Mouse (Mus musculus) mesoderm, embryonic 11.5 days (tissue): ENCODE measurements at regions not wholly inside any gene's neighbourhood (a gene's known extent, or its start where the extent isn't known, plus 50 kb on each side); places are given as distances from the start of the nearest gene placed in this dataset.
"Not testable (repeated sequence)": the region's sequence is repeated elsewhere in the genome, so short reads cannot be mapped to it uniquely, and the experiment has no call there.

Experiments used
- DNase-seq: peaks from one replicate; pipeline ENCODE4 v3.0.0-alpha.2; 2012; ENCODE audit warnings: low read depth, low spot score

DNA sequence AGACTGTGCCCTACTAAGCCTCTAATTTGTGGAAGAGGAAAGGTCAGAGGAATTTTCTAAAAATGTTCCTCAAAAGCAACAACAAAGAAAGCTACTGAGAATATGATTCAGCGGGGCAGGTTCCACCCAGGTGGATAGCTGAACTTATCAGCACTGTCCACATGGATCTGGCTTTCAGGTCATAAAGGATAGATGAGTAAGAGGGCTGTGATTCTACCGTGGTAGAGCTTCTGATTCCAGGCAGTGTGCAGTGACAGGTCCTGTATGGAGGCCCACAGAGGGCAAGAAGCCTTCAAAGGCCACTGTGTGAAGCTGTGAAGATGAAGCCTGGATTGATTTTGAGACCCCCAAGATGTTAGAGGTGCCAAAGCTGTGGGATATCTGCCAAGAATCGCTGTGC is 51.8 kb downstream of the Teddm3 start:
- not testable (repeated sequence) for DNase-seq

- DNase-seq = not testable (repeated sequence)
Measured at GRCm38 (mm10) chr16:21100126-21100525, 53.7 kb downstream of the Teddm3 start.

DNA sequence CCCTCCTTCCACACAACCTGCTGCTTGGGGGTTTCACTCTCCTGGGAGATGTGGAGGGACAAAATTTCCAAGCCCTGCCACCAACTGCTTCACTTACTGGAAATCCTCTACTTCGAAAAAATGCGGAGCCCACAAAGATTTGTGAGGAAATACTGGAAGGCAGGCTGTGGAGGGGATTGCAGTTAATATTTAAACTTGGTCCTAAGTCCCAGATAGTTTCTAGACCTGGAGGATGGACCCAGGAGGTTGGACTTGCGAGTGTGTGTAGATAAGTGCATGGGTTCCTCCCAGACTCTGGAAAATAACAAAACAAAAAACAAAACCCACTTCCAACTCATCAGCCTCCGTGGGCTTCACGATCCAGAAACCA is 79.0 kb downstream of the Teddm3 start:
- no peak for DNase-seq

GRCm38 (mm10) chr16:21074082-21074778 is 79.6 kb downstream of the Teddm3 start:
- peak; percentile 6 for DNase-seq

DNA sequence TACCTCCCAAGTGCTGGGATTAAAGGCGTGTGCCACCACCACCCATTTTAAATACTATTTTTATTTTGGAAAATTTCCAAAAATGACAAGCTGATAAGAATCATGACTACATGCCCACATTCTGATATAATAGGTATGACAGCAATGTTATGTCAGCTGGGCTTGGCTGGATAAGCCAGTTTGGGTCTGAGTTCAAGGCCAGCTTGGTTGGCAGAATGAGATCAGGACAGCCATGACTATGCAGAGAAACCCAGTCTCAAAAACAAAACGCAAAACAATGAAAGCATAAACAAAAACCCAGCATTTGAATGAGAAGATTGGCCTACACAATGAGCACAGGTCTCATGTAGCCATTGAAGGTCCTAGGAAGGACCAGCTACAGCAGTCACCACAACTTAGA is 93.6 kb downstream of the Teddm3 start:
- DNase-seq = no peak

DNA sequence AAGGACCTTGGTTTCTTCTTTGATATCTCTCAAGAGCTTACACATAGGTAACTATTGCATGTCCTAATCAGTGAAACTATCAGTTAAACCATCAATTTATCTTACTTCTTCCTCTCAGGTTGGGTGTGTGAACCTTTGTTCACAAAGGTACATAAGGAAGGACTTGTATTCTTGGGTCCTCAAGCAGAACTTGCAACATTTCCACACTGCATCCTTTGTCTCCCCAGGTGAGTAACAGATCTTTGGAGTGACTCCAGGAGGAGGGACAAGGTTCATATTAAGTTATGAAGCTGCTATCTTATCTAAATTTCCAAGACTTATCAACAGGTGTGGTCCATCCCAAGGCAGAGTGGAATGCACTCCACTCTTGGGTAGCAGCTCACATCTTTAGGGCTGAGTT is 99.0 kb downstream of the Teddm3 start:
- no peak for DNase-seq

DNA sequence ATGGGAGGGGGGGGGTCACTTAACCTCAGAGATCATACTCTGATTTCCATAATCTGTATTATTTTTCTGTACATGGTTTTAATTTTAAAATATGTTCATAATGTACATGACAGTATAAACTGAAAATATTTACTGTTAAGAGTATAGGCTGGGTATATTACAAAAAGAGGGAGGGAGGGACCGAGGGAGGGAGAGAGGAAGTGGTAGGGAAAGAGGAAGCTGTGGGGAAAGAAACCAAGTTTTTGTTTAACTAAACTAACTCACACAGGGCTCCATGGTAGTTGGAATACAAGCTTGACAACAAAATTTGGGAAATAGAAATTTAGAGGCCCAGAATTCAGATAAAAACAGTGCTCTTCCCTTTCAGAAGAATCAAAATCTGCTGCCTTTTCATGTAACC is 131.7 kb downstream of the Teddm3 start:
- DNase-seq = not testable (repeated sequence)

GRCm38 (mm10) chr16:21004871-21005270 is 148.9 kb downstream of the Teddm3 start:
- peak; percentile 6 for DNase-seq

DNA sequence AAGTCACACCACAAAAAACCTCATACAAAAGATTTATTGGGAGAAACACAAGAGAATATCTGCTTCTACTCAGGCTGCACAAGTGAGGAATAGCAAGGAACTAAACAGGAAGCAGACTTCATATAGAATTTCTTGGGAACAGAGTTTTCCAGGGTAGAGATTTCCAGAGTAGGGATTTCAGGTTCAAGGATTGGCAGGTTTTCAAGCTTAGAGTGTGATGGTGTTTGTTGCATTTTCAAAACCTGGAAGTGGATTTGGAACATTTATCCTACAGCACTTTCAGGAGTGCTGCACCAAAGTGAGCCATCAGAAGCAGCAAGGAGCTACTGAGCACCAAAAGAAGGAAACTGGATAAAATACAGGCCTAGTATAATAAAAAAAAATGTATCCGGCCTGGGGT is 152.7 kb downstream of the Teddm3 start:
- DNase-seq = no peak

GRCm38 (mm10) chr16:20990524-20990923 is 163.3 kb downstream of the Teddm3 start:
- no peak for DNase-seq

DNA sequence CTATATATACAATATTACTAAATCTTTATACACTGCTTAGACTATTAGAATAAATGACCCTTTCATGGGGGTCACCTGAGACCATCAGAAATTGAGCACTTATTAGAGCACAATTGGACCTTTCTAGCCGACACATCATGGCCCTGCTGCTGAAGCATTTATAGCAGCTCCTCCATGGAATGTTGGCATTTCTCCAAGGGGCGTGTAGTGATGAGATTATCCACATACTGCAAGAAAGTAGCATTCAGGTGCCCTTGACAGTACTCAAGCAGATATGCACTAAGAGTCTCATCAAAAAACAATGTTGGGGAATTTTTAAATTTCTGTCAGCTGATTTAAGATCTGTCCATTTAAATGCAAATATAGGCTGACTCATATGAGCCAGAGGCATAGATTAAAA is 178.4 kb downstream of the Teddm3 start:
- peak; percentile 13 for DNase-seq

DNA sequence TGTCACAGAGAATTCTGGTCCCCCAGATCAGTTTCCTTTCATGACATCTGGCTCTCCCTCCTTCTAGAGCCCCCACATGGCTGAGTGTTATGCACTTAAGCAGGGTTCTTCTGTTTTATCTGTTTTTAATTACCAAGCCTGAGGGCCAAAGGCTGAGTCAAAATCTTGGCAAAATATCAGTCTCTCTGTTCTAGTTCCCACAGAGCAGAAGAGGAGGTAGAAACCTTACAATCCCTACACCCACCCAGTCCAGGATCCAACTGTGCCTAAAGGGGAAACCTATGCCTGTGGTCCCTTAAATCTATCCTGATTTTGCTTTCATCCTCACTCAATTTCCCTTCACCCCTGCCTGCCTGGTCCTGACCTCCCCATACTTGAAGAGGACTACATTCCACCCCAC is 181.4 kb downstream of the Teddm3 start:
- DNase-seq = no peak

DNA sequence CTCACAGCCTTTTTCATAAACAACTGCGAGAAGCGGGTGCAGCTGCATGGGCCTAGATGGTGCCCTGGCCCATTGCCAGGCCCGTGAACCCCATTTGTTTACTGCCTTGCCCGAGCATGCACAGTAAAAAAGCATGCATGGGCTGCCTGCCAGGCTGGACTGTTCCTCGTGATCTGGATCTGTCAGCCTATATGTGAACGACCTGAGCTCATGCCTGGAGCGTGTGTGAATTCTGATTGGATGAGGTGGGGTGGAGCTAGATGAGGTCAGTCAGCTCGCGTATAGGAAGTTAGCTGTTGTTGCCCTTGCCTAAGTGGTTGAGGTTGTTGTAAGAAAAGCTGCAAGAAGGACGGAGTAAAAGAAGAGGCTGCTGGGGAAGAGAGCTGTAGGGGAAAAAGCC is 194.9 kb downstream of the Teddm3 start:
- DNase-seq = no peak

GRCm38 (mm10) chr16:20936722-20937121 is 202.4 kb upstream of the Thpo start:
- DNase-seq = peak; percentile 44

DNA sequence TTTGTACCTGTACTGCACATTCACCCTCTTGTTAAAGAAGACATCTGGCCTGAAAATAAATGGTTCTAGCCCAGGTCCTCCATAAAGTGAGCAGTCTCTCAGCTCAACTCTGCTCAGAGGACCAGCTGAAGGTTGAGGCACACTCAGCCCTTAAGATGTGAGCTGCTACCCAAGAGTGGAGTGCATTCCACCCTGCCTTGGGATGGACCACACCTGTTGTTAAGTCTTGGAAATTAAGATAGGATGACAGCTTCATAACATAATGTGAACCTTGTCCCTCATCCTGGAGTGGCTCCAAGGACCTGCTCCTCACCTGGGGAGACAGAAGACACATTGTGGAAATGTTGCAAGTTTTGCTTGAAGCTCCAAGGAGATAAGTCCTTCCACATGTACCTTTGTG is 200.5 kb upstream of the Thpo start:
- DNase-seq = not testable (repeated sequence)

DNA sequence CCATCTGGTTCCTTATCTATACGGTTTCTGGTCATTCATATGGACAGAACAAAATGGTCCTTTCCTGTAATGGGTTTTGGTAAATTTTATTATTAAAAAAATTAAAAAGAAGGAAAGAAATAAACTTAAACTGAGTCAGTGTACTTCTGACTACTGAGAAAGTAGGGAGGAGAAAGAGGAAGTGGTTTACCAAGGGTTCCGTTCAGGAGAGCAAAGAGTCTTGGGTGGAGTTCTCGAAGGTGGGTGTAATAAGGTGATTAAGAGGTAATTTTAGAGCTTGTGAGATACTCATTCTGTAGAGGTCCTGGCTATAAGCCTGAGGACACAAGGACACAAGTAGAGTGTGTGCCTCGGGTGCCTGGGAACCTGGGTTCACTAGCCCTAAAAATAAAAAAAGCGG is 195.7 kb upstream of the Thpo start:
- DNase-seq = not testable (repeated sequence)

- DNase-seq = not testable (repeated sequence)
Measured at GRCm38 (mm10) chr16:20925776-20926175, 191.5 kb upstream of the Thpo start.

DNA sequence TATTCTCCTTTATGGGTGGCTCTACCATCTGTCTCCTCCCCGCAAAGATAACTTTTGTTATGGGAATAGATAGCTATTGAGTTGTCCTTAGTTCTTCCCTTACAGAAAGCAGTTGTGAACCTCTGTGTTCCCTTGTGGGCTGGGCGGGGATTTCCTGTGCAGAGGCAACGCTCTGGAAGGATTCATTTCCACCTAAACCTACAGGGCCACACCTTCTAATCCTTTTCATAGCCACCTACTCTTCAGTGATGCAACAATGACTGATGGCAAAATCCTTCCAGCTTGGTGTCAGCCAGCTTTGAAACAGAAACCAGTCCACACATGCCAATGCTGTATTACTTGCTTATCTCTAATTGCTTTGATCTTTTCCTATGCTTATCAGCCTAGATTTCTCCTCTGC is 176.6 kb upstream of the Thpo start:
- DNase-seq = not testable (repeated sequence)

DNA sequence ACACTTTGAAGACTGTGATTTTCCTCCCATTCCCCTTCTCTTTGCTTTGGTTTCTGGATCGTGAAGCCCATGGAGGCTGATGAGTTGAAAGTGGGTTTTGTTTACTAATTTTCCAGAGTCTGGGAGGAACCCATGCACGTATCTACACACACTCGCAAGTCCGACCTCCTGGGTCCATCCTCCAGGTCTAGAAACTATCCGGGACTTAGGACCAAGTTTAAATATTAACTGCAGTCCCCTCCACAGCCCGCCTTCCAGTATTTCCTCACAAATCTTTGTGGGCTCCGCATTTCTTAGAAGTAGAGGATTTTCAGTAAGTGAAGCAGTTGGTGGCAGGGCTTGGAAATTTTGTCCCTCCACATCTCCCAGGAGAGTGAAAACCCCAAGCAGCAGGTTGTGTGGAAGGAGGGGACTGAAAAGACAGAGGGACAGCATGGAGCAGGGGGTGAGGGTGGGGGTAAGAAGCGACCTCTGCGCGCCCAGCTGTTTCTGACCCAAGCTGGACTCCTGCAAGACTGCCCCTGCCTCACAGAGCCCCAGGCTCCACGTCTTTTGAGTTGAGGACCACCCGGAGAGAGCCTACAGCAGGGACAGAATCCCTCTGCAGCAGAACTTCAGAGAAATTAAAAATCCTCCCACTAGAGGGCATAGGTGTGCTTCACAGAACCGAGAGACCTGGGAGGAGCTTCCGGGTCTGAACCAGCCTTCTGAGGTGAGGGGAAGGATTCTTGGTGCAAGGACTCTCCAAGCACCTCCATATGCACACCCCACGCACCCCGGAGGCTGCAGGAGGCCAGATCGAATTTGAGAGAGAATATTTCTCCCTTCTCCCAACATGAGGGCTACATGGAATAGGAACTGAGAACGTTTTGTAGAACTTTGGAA is 174.4 kb upstream of the Thpo start:
- peak; percentile 29 for DNase-seq

- peak; percentile 18 for DNase-seq
Measured at GRCm38 (mm10) chr16:20895734-20896133, 161.4 kb upstream of the Thpo start.

GRCm38 (mm10) chr16:20871726-20872125 is 137.4 kb upstream of the Thpo start:
- no peak for DNase-seq

DNA sequence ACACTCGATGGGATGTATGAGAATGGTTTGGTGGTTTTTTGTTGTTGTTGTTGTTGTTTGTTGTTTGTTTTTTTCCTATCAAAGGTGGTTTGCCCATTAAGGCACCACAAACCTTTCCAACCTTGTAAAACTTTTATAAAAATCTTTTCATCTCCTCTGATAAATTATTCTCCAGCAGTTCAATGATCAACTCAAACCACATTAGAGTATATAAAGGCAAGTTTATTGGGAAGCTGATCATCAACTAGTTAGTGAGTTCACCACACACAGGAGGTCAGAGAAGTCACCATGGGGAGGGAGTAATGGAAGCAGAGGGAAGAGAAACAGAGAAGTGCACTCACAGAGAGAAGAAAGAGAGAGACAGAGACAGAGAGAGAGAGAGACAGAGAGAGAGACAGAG is 132.5 kb upstream of the Thpo start:
- no peak for DNase-seq

GRCm38 (mm10) chr16:20861256-20861655 is 126.9 kb upstream of the Thpo start:
- no peak for DNase-seq
